Mouse (Mus musculus): Measurements from ENCODE around the gene Nqo2.

Nqo2 gene

GRCm38 (mm10) chr13:33995197-33995596, 30.7 kb downstream of the Nqo2 start:
- in situ Hi-C loops (cut with MboI, MseI): loop anchor here (5.0 to 10.0 kb wide), 2 partner anchors 43 to 990 kb away; partner anchors contain the start of gene Serpinb9

GRCm38 (mm10) chr13:34002058-34003006, 37.8 kb downstream of the Nqo2 start, which contains the start of the genes Ripk1 and Serpinb6a:
Gene Ripk1, plus strand, starts transcription at chr13:34002363.
Gene Serpinb6a, minus strand, starts transcription at chr13:34002794.
- in situ Hi-C loops (cut with MboI, MseI): no loop called here

- in situ Hi-C loops (cut with MboI, MseI): no loop called here
Observed at GRCm38 (mm10) chr13:34003058-34003457, 38.6 kb downstream of the Nqo2 start.

- in situ Hi-C loops (cut with MboI, MseI): no loop called here
Observed at GRCm38 (mm10) chr13:34007234-34007633, 42.7 kb downstream of the Nqo2 start.

- in situ Hi-C loops (cut with MboI, MseI): no loop called here
Observed at GRCm38 (mm10) chr13:34016927-34017569, 52.6 kb downstream of the Nqo2 start.

GRCm38 (mm10) chr13:34018521-34018920, 54.0 kb downstream of the Nqo2 start:
- in situ Hi-C loops (cut with MboI, MseI): no loop called here

GRCm38 (mm10) chr13:34021998-34022397, 57.5 kb downstream of the Nqo2 start:
- in situ Hi-C loops (cut with MboI, MseI): no loop called here

GRCm38 (mm10) chr13:34032041-34032440, 67.6 kb downstream of the Nqo2 start:
- in situ Hi-C loops (cut with MboI, MseI): no loop called here

- in situ Hi-C loops (cut with MboI, MseI): no loop called here
Observed at GRCm38 (mm10) chr13:34035424-34035823, 70.9 kb downstream of the Nqo2 start.

- in situ Hi-C loops (cut with MboI, MseI): no loop called here
Observed at GRCm38 (mm10) chr13:34036726-34037125, 72.2 kb downstream of the Nqo2 start.

GRCm38 (mm10) chr13:34037172-34038055, 72.9 kb downstream of the Nqo2 start, which contains the start of gene Bphl:
Gene Bphl, plus strand, starts transcription at chr13:34037597.
- in situ Hi-C loops (cut with MboI, MseI): no loop called here

GRCm38 (mm10) chr13:34038056-34038432, 73.6 kb downstream of the Nqo2 start:
- in situ Hi-C loops (cut with MboI, MseI): no loop called here
